Mouse (Mus musculus): ENCODE measurements around the gene Zc2hc1c. TPM values are rescaled to one million over a fixed set of nuclear protein-coding genes. Genes with fewer than 3 reads are reported as not detected.

Gene Zc2hc1c
- polyA plus RNA-seq, 1 experiment from 2014 or later: 0.93 TPM

DNA sequence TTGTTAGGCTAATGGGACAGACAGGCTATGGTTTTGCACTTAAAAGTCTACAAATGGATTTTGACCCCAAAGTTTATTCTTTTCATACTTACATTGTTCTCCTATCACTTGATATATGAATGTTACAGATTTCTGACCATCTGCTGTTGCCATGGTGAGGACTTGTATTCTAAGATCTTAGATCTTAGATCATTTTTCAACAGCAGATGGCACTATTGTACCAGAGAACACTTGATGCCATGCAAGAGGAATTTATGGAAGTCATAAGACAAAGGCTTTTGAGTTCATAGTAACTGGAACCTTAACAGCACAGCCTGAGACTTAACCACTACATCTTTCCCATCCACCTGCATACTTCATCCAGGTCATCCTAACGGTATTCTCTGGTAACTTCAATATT is 52.7 kb downstream of the Zc2hc1c start:
- 44% methylated on average over 1 of the region's 1 CpGs for WGBS
- no peak overlapping the region for H3K4me3 ChIP-seq (ENCODE audit: low read depth, low read length)
- no peak overlapping the region for H3K9ac ChIP-seq (ENCODE audit: low read length)
- no peak for ATAC-seq (ENCODE audit: low FRiP score, low TSS enrichment)
- H3K27me3 ChIP-seq (ENCODE audit: control insufficient read depth, insufficient read depth, low read length): no peaks in the 10 kb centered on the region
- TF ChIP-seq CTCF (IDR thresholded peaks at IDR 0.05; ENCODE audit: low read depth): peak; percentile 83
- TF ChIP-seq EP300 (optimal IDR thresholded peaks at IDR 0.05): no peak
- H3K4me1 ChIP-seq (replicated peaks; ENCODE audit: control insufficient read depth, insufficient read depth): 0 out of 2 replicates have a peak, but pooled peaks cover 2% of the 10 kb centered on the region
- H3K36me3 ChIP-seq (ENCODE audit: control insufficient read depth, insufficient read depth, low read length): peaks cover under 1% of the 10 kb centered on the region; the same call in 1 of the 2 replicates
- no peak overlapping the region for H3K27ac ChIP-seq (replicated peaks)
- no peaks in the 10 kb centered on the region for H3K9me3 ChIP-seq (ENCODE audit: control insufficient read depth, low read length)
- no peak overlapping the region for H3K4me2 ChIP-seq (replicated peaks; ENCODE audit: low read depth)
- DNase-seq (ENCODE audit: low spot score): no peak

DNA sequence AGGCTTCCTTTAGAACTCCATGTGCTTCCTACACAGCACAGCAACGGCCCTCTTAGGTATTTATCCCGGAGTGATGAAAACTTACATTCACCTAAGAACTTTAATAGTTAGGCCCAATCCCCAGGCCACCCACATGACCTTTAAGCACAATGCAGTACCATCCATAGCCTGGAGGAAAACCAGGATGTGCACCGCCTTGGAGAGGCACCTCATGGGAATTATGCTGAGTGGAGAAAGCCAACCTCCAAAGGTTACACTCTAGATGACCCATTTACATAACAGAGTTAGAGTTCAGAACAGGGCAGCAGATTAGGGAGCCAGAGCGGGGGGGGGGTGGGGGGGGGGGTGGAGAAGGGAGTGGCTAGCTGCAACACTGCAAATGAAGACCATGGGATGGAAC is 53.9 kb downstream of the Zc2hc1c start:
- DNase-seq (ENCODE audit: low spot score) (no peak), ATAC-seq (ENCODE audit: low FRiP score, low TSS enrichment) (no peak)
- H3K9ac ChIP-seq (ENCODE audit: low read length): no peak overlapping the region
- peaks cover 2% of the 10 kb centered on the region; the same call in 1 of the 2 replicates for H3K4me1 ChIP-seq (replicated peaks; ENCODE audit: control insufficient read depth, insufficient read depth)
- no peak overlapping the region for H3K4me3 ChIP-seq (ENCODE audit: low read depth, low read length)
- TF ChIP-seq EP300 (optimal IDR thresholded peaks at IDR 0.05): no peak
- TF ChIP-seq CTCF (IDR thresholded peaks at IDR 0.05; ENCODE audit: low read depth): no peak
- H3K4me2 ChIP-seq (replicated peaks; ENCODE audit: low read depth): no peak overlapping the region
- no peaks in the 10 kb centered on the region for H3K36me3 ChIP-seq (ENCODE audit: control insufficient read depth, insufficient read depth, low read length)
- WGBS: 68% methylated on average over 4 of the region's 4 CpGs
- H3K27me3 ChIP-seq (ENCODE audit: control insufficient read depth, insufficient read depth, low read length): no peaks in the 10 kb centered on the region
- no peak overlapping the region for H3K27ac ChIP-seq (replicated peaks)
- H3K9me3 ChIP-seq (ENCODE audit: control insufficient read depth, low read length): no peaks in the 10 kb centered on the region

DNA sequence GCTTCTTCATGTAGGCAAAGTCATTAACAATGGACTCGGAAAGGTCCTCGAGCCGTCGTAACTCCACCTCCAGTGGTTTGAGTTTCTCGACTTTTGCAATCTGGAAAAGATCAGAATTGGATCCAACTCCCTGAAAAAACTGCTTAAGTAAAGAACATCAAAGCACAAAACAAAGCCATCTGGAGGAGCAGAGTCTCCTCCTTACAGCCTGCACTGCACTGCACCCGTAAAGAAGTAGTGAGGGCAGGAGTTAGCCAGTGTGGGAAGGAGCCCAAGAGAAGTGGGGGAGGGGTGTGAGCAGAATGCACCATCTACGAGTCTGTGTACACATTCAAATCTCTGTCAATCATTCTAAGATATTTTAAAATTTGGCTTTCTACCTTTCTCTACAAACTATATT is 55.9 kb downstream of the Zc2hc1c start:
- 49% methylated on average over 7 of the region's 7 CpGs for WGBS
- TF ChIP-seq CTCF (IDR thresholded peaks at IDR 0.05; ENCODE audit: low read depth) (no peak), EP300 (optimal IDR thresholded peaks at IDR 0.05) (no peak)
- Histone ChIP-seq H3K9me3 (ENCODE audit: control insufficient read depth, low read length) (no peaks in the 10 kb centered on the region), H3K36me3 (ENCODE audit: control insufficient read depth, insufficient read depth, low read length) (peaks cover 5% of the 10 kb centered on the region; the same call in 1 of the 2 replicates), H3K4me2 (replicated peaks; ENCODE audit: low read depth) (no peak overlapping the region), H3K27me3 (ENCODE audit: control insufficient read depth, insufficient read depth, low read length) (no peaks in the 10 kb centered on the region), H3K4me3 (ENCODE audit: low read depth, low read length) (no peak overlapping the region), H3K4me1 (replicated peaks; ENCODE audit: control insufficient read depth, insufficient read depth) (no peaks in the 10 kb centered on the region; the same call in 1 of the 2 replicates), H3K9ac (ENCODE audit: low read length) (no peak overlapping the region), H3K27ac (replicated peaks) (no peak overlapping the region)
- ATAC-seq (ENCODE audit: low FRiP score, low TSS enrichment) (no peak), DNase-seq (ENCODE audit: low spot score) (no peak)

DNA sequence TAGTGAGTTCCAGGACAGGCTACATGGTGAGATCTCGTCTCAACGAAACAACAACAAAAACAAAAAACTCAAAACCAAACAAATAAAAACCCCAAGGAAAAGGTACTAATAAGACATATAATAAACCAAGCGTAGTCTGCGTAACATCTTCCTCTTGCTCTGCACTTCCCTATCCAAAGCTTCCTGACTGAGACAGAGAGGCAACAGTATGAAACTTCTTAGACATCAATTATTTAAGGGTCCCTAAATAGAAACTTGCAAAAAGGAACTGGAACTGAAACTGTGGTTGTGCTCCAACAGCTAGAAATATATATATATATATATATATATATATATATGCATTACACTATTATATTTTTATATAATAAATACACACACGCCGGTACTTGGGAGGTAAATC is 57.2 kb downstream of the Zc2hc1c start:
- 87% methylated on average over 6 of the region's 6 CpGs for WGBS
- Histone ChIP-seq H3K27me3 (ENCODE audit: control insufficient read depth, insufficient read depth, low read length) (no peaks in the 10 kb centered on the region), H3K4me2 (replicated peaks; ENCODE audit: low read depth) (no peak overlapping the region), H3K4me3 (ENCODE audit: low read depth, low read length) (no peak overlapping the region), H3K36me3 (ENCODE audit: control insufficient read depth, insufficient read depth, low read length) (peaks cover 5% of the 10 kb centered on the region; the same call in 1 of the 2 replicates), H3K4me1 (replicated peaks; ENCODE audit: control insufficient read depth, insufficient read depth) (no peaks in the 10 kb centered on the region; the same call in 1 of the 2 replicates), H3K9ac (ENCODE audit: low read length) (no peak overlapping the region), H3K27ac (replicated peaks) (no peak overlapping the region), H3K9me3 (ENCODE audit: control insufficient read depth, low read length) (no peaks in the 10 kb centered on the region)
- no peak for DNase-seq (ENCODE audit: low spot score)
- TF ChIP-seq EP300 (optimal IDR thresholded peaks at IDR 0.05) (no peak), CTCF (IDR thresholded peaks at IDR 0.05; ENCODE audit: low read depth) (no peak)
- no peak for ATAC-seq (ENCODE audit: low FRiP score, low TSS enrichment)

DNA sequence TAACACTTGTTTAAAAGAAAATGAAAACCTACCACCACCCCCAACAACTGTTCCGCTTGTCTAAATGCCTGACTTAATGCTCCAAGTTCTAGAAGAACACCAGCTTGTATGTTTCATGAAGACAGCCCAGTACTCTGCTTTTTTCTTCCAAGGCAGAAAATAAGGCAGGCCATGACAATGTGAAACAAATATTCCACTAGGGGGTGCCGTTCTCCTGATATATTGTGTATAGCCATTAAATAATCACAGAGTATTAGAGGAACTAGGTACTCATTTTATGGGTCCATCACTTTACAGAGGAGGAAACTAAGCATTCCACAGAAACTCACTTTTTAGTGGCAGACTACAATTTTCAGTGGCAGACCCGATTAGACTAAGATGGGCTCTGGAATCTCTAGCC is 58.0 kb downstream of the Zc2hc1c start:
- H3K9ac ChIP-seq (ENCODE audit: low read length): no peak overlapping the region
- peak; percentile 83 for TF ChIP-seq CTCF (IDR thresholded peaks at IDR 0.05; ENCODE audit: low read depth)
- TF ChIP-seq EP300 (optimal IDR thresholded peaks at IDR 0.05): no peak
- ATAC-seq (ENCODE audit: low FRiP score, low TSS enrichment): peak; percentile 46; the same call in 1 of the 2 replicates
- H3K4me1 ChIP-seq (replicated peaks; ENCODE audit: control insufficient read depth, insufficient read depth): no peaks in the 10 kb centered on the region; the same call in 1 of the 2 replicates
- no peaks in the 10 kb centered on the region for H3K27me3 ChIP-seq (ENCODE audit: control insufficient read depth, insufficient read depth, low read length)
- WGBS: 38% methylated on average over 3 of the region's 3 CpGs
- no peak overlapping the region for H3K4me2 ChIP-seq (replicated peaks; ENCODE audit: low read depth)
- peak; percentile 31 for DNase-seq (ENCODE audit: low spot score)
- peaks cover 5% of the 10 kb centered on the region; the same call in 1 of the 2 replicates for H3K36me3 ChIP-seq (ENCODE audit: control insufficient read depth, insufficient read depth, low read length)
- no peaks in the 10 kb centered on the region for H3K9me3 ChIP-seq (ENCODE audit: control insufficient read depth, low read length)
- H3K27ac ChIP-seq (replicated peaks): no peak overlapping the region
- no peak overlapping the region for H3K4me3 ChIP-seq (ENCODE audit: low read depth, low read length)

DNA sequence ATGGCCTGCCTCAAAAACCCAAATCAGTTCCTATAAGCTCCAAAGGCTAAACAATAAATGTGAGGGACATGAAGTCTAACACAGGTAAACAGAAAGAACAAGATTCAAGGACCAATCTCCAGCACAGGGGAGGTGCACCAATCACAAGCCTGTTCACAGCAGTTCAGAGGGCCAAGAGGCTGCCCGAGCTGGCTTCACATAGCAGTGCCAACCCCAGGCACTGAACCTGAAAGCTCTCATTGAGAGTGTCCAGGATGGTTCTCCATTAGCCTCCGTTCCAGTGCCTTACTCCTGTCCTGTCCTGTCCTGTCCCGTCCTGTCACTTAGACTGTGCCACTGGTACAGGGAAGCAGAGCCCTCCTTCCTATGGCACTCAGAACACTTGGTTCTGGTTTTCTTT is 58.8 kb downstream of the Zc2hc1c start:
- ATAC-seq (ENCODE audit: low FRiP score, low TSS enrichment) (no peak), DNase-seq (ENCODE audit: low spot score) (no peak)
- no peak overlapping the region for H3K9ac ChIP-seq (ENCODE audit: low read length)
- no peak for TF ChIP-seq CTCF (IDR thresholded peaks at IDR 0.05; ENCODE audit: low read depth)
- TF ChIP-seq EP300 (optimal IDR thresholded peaks at IDR 0.05): no peak
- no peak overlapping the region for H3K4me3 ChIP-seq (ENCODE audit: low read depth, low read length)
- H3K27me3 ChIP-seq (ENCODE audit: control insufficient read depth, insufficient read depth, low read length): no peaks in the 10 kb centered on the region
- H3K27ac ChIP-seq (replicated peaks): no peak overlapping the region
- H3K4me2 ChIP-seq (replicated peaks; ENCODE audit: low read depth): no peak overlapping the region
- 76% methylated on average over 3 of the region's 3 CpGs for WGBS
- H3K36me3 ChIP-seq (ENCODE audit: control insufficient read depth, insufficient read depth, low read length): peaks cover 5% of the 10 kb centered on the region; the same call in 1 of the 2 replicates
- no peaks in the 10 kb centered on the region; the same call in 1 of the 2 replicates for H3K4me1 ChIP-seq (replicated peaks; ENCODE audit: control insufficient read depth, insufficient read depth)
- no peaks in the 10 kb centered on the region for H3K9me3 ChIP-seq (ENCODE audit: control insufficient read depth, low read length)
